Mouse (Mus musculus) liver, embryonic 16.5 days (tissue): ENCODE data around the gene Efemp1. TPM values are rescaled to one million over a fixed set of nuclear protein-coding genes. Genes with fewer than 3 reads are reported as not detected.

Experiments
- ATAC-seq: fragments of 200-750 bp; cut with Nextera tagmentation; 2 replicates; pipeline ENCODE4 v1.8.0; 2017; ENCODE audit warnings: low read depth, mild to moderate bottlenecking, moderate number of reproducible peaks, moderate library complexity
- H3K27ac ChIP-seq: fragments of 300-500 bp; sonication (generic); 2 replicates; pipeline ENCODE4 v1.5.1; 2014; ENCODE audit warnings: mild to moderate bottlenecking, low read length
- H3K27me3 ChIP-seq: fragments of 300-500 bp; sonication (generic); 2 replicates; pipeline ENCODE4 v1.6.1; 2014; ENCODE audit warnings: low read depth, low read length, mixed read lengths; ENCODE audit not compliant: control insufficient read depth, insufficient read depth
- H3K36me3 ChIP-seq: fragments of 300-500 bp; sonication (generic); 2 replicates; pipeline ENCODE4 v1.6.1; 2014; ENCODE audit warnings: mild to moderate bottlenecking; ENCODE audit not compliant: control insufficient read depth, insufficient read depth
- H3K4me1 ChIP-seq: fragments of 300-500 bp; sonication (generic); 2 replicates; pipeline ENCODE4 v1.6.1; 2014; ENCODE audit warnings: low read depth, low read length, mixed read lengths; ENCODE audit not compliant: control insufficient read depth
- H3K4me2 ChIP-seq: fragments of 300-500 bp; sonication (generic); 2 replicates; pipeline ENCODE4 v1.6.1; 2014; ENCODE audit warnings: low read depth, low read length, mixed read lengths
- H3K4me3 ChIP-seq: fragments of 300-500 bp; sonication (generic); 2 replicates; pipeline ENCODE4 v1.5.1; 2014; ENCODE audit warnings: low read depth, mild to moderate bottlenecking, low read length
- H3K9ac ChIP-seq: fragments of 300-500 bp; sonication (generic); 2 replicates; pipeline ENCODE4 v1.6.1; 2014; ENCODE audit warnings: low read depth, low read length
- H3K9me3 ChIP-seq: fragments of 300-500 bp; sonication (generic); replicated peaks from 2 replicates; pipeline ENCODE4 v1.6.1; 2016; ENCODE audit warnings: low read length; ENCODE audit not compliant: control insufficient read depth
- WGBS: fragments of 180-500 bp; shearing (Covaris S2); extraction: QIAGEN DNeasy Blood & Tissue Kit; methylation state at CpG from one replicate; pipeline ENCODE4 v1.1.7; 2014; ENCODE audit not compliant: insufficient replicate concordance; 5-methylcytosine and 5-hydroxymethylcytosine counted together
- polyA plus RNA-seq: library from polyadenylated mRNA; unstranded; fragments of >200 nt; fragmentation: Nextera tagmentation; extraction: Ambion mirVana; gene quantifications from 2 replicates; pipeline ENCODE4 v1.2.1, GENCODE M21; 2015

Gene Efemp1
- polyA plus RNA-seq, result 1.7 and 2.1 TPM in 2 replicates

- no peaks in the 10 kb centered on the region for H3K9me3 ChIP-seq
- H3K4me2 ChIP-seq, result peak within 1 kb of the TSS; percentile 57
- 2% methylated on average over 30 of the region's 30 CpGs for WGBS
- H3K27ac ChIP-seq, result no peak within 1 kb of the TSS
- H3K4me3 ChIP-seq, result peak within 1 kb of the TSS; percentile 41
- no peak within 1 kb of the TSS for H3K9ac ChIP-seq
- H3K36me3 ChIP-seq, result no peaks in the 10 kb centered on the region
- H3K27me3 ChIP-seq, result no peaks in the 10 kb centered on the region; the same call in 1 of the 2 replicates
- ATAC-seq, result no peak
- H3K4me1 ChIP-seq, result no peaks in the 10 kb centered on the region
Observed at GRCm38 (mm10) chr11:28853102-28853800, at the start of gene Efemp1. Gene Efemp1, plus strand, starts transcription at chr11:28853204.

- Histone ChIP-seq H3K4me2 (no peak overlapping the region), H3K27me3 (no peaks in the 10 kb centered on the region), H3K27ac (no peak overlapping the region), H3K9ac (no peak overlapping the region), H3K4me1 (no peaks in the 10 kb centered on the region), H3K36me3 (no peaks in the 10 kb centered on the region), H3K9me3 (no peaks in the 10 kb centered on the region), H3K4me3 (no peak overlapping the region)
- no peak for ATAC-seq
- WGBS, result 48% methylated on average over 3 of the region's 3 CpGs
Observed at GRCm38 (mm10) chr11:28808685-28809084, 44.3 kb upstream of the Efemp1 start.

- H3K27me3 ChIP-seq, result no peaks in the 10 kb centered on the region
- no peak overlapping the region for H3K4me2 ChIP-seq
- no peak overlapping the region for H3K27ac ChIP-seq
- no peaks in the 10 kb centered on the region for H3K9me3 ChIP-seq
- no peak overlapping the region for H3K4me3 ChIP-seq
- ATAC-seq, result no peak
- H3K4me1 ChIP-seq, result no peaks in the 10 kb centered on the region
- H3K36me3 ChIP-seq, result no peaks in the 10 kb centered on the region
- H3K9ac ChIP-seq, result no peak overlapping the region
- WGBS, result 45% methylated on average over 2 of the region's 2 CpGs
Observed at GRCm38 (mm10) chr11:28811874-28812273, 41.1 kb upstream of the Efemp1 start.

DNA sequence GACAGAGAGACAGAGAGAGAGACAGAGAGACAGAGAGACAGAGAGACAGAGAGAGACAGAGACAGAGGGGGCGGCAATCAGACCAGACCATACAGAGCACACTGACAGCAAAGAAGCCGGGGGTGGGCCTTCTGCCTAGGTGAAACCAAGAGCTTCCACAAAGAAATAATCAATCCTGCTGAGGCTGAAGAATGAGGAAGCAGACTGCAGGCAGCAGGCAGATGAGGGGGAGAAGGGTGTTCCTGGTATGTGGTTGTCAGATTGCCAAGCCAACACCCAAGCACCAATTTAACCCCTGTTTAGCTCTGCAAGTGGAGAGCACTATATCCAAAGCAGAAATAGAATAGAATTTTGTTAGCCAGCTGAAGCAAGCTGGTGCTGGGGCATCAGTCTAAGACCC is 40.4 kb upstream of the Efemp1 start:
- no peak overlapping the region for H3K4me3 ChIP-seq
- ATAC-seq, result no peak
- H3K36me3 ChIP-seq, result no peaks in the 10 kb centered on the region
- WGBS, result 42% methylated on average over 2 of the region's 2 CpGs
- H3K9ac ChIP-seq, result no peak overlapping the region
- H3K27me3 ChIP-seq, result no peaks in the 10 kb centered on the region
- no peaks in the 10 kb centered on the region for H3K9me3 ChIP-seq
- no peaks in the 10 kb centered on the region for H3K4me1 ChIP-seq
- H3K4me2 ChIP-seq, result no peak overlapping the region
- no peak overlapping the region for H3K27ac ChIP-seq

GRCm38 (mm10) chr11:28817405-28817804 is 35.6 kb upstream of the Efemp1 start:
- Histone ChIP-seq H3K36me3 (no peaks in the 10 kb centered on the region), H3K27me3 (no peaks in the 10 kb centered on the region), H3K4me3 (no peak overlapping the region), H3K4me1 (no peaks in the 10 kb centered on the region), H3K27ac (no peak overlapping the region), H3K9me3 (no peaks in the 10 kb centered on the region), H3K9ac (no peak overlapping the region), H3K4me2 (no peak overlapping the region)
- no peak for ATAC-seq
- 57% methylated on average over 4 of the region's 4 CpGs for WGBS

DNA sequence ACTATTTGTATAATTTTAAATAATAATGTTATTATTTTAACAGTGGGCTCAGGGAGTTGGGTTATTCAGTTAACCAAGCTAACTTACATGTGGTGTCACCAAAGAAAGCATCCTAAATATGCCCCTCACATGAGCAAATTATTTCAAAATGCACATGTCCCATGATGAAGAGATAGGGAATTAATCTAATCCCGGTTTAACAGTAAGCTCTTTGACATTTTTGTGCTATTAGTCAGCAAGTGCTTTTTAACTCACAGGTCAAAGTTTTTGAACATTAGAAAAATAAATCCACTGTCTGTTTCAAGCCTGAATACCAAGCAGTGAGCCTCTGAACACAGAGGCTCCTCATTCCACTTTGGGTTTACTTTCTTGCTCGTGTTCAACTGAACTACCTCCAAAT is 26.1 kb upstream of the Efemp1 start:
- WGBS, result 68% methylated on average over 2 of the region's 2 CpGs

DNA sequence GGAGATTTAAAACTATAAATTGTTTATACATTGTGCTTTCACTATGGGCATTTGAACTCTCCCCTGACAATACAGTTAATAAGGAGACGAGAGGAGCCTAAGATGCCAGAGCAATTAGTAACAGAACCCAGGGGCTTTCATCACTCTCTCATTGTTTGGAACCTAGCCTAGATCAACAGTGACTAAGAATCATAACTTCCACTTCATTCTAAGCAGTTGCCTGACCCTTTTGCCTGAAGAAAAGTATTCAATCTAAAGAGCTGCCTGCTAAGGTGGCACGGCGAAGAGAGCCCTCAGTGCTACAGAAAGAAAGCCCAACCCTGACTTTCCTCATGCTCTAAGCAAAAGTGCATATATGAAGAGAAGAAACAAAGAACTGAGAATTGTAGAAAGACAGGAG is 19.2 kb upstream of the Efemp1 start:
- 56% methylated on average over 3 of the region's 3 CpGs for WGBS
- no peak for ATAC-seq
- Histone ChIP-seq H3K9ac (no peak overlapping the region), H3K27me3 (no peaks in the 10 kb centered on the region), H3K4me1 (no peaks in the 10 kb centered on the region), H3K36me3 (no peaks in the 10 kb centered on the region), H3K4me3 (no peak overlapping the region), H3K27ac (no peak overlapping the region), H3K4me2 (no peak overlapping the region), H3K9me3 (no peaks in the 10 kb centered on the region)

More for the DNA sequence above, 26.1 kb upstream of the Efemp1 start:
- no peak overlapping the region for H3K4me2 ChIP-seq
- no peak overlapping the region for H3K27ac ChIP-seq
- H3K4me3 ChIP-seq, result no peak overlapping the region
- no peaks in the 10 kb centered on the region for H3K4me1 ChIP-seq
- no peak for ATAC-seq
- no peaks in the 10 kb centered on the region for H3K27me3 ChIP-seq
- H3K9ac ChIP-seq, result no peak overlapping the region
- no peaks in the 10 kb centered on the region for H3K36me3 ChIP-seq
- H3K9me3 ChIP-seq, result no peaks in the 10 kb centered on the region

DNA sequence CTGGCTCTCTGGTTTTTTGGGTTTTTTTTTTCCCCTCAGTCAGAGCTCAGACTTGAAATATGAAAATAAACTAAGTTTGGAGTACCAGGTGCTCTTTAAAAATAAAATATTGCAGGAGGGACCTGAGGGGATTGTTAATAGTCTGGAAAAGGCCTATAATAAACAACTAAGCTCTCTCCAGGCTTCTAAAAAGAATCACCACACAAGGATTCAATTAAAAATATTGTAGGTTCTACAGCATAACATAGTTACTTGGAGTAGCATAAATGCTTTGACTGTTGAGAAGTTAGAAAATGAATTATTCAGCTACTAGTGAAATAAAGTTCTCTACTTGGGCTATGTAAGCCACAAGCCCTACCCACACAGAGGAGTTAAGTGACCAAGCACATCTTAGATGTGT is 17.9 kb upstream of the Efemp1 start:
- Histone ChIP-seq H3K4me1 (no peaks in the 10 kb centered on the region), H3K36me3 (no peaks in the 10 kb centered on the region), H3K4me3 (no peak overlapping the region), H3K9ac (no peak overlapping the region), H3K9me3 (no peaks in the 10 kb centered on the region), H3K27me3 (no peaks in the 10 kb centered on the region), H3K27ac (no peak overlapping the region), H3K4me2 (no peak overlapping the region)
- ATAC-seq, result no peak

DNA sequence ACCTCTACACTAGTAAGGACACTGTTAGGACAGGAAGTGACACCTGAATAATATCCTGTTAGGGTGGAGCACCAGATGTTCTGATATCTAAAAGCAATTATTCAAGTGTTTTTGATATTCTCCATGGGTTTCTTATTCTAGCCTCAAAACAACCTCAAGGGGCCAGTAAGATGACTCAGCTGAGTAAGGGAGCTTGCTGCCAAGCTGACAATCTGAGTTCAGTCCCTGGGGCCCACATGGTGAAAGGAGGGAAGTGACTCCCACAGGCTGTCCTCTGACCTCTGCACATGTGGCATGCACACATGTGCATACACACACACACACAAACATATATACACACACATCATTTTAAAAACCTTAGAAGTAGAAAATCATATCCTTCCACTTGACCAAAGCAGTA is 3.2 kb upstream of the Efemp1 start:
- Histone ChIP-seq H3K9ac (no peak overlapping the region), H3K4me2 (no peak overlapping the region), H3K36me3 (no peaks in the 10 kb centered on the region), H3K9me3 (no peaks in the 10 kb centered on the region), H3K27ac (no peak overlapping the region), H3K4me1 (no peaks in the 10 kb centered on the region), H3K27me3 (no peaks in the 10 kb centered on the region; the same call in 1 of the 2 replicates), H3K4me3 (no peak overlapping the region)
- ATAC-seq, result no peak
